Mouse (Mus musculus) embryonic facial prominence, embryonic 10.5 days (tissue): Measurements from ENCODE around the gene Jph4. TPM values are rescaled to one million over a fixed set of nuclear protein-coding genes. Genes with fewer than 3 reads are reported as not detected.
A peak's percentile ranks its signal among the peaks of the same experiment; 100 is the strongest.

Experiments
- DNase-seq: peaks from one replicate; pipeline ENCODE4 v3.0.0-alpha.2; 2017; ENCODE audit warnings: low spot score
- H3K27ac ChIP-seq: fragments of 300-500 bp; sonication (generic); replicated peaks from 2 replicates; pipeline ENCODE4 v1.5.1; 2016; ENCODE audit warnings: mild to moderate bottlenecking
- H3K27me3 ChIP-seq: fragments of 300-500 bp; sonication (generic); replicated peaks from 2 replicates; pipeline ENCODE4 v1.6.1; 2016; ENCODE audit warnings: low read depth, mild to moderate bottlenecking; ENCODE audit not compliant: poor library complexity, severe bottlenecking
- H3K36me3 ChIP-seq: fragments of 300-500 bp; sonication (generic); replicated peaks from 2 replicates; pipeline ENCODE4 v1.6.1; 2016; ENCODE audit warnings: mild to moderate bottlenecking, moderate library complexity
- H3K4me1 ChIP-seq: fragments of 300-500 bp; sonication (generic); 2 replicates; pipeline ENCODE4 v1.6.1; 2016
- H3K4me3 ChIP-seq: fragments of 300-500 bp; sonication (generic); 2 replicates; pipeline ENCODE4 v1.5.1; 2016; ENCODE audit warnings: mild to moderate bottlenecking, moderate library complexity
- H3K9me3 ChIP-seq: fragments of 300-500 bp; sonication (generic); 2 replicates; pipeline ENCODE4 v1.6.1; 2016; ENCODE audit warnings: mild to moderate bottlenecking
- WGBS: fragments of 180-500 bp; shearing (Covaris S2); methylation state at CpG from one replicate; pipeline ENCODE4 v1.1.7; 2016; 5-methylcytosine and 5-hydroxymethylcytosine counted together
- polyA plus RNA-seq: library from polyadenylated mRNA; unstranded; fragments of >200 nt; fragmentation: Nextera tagmentation; extraction: Ambion mirVana; gene quantifications from 2 replicates; pipeline ENCODE4 v1.2.1, GENCODE M21; 2016

Jph4 gene
- 0.45 and 0.81 TPM in 2 replicates for polyA plus RNA-seq

GRCm38 (mm10) chr14:55116425-55117200 is at the start of gene Jph4:
TSS of gene Jph4 (minus strand) at chr14:55116935.
- DNase-seq, result no peak
- 4% methylated on average over 21 of the region's 21 CpGs for WGBS
- peaks cover 80% of the 10 kb centered on the region for H3K27me3 ChIP-seq

GRCm38 (mm10) chr14:55164172-55164806 is 47.6 kb upstream of the Jph4 start:
- whole genome bisulfite sequencing, result 63% methylated on average over 5 of the region's 5 CpGs
- Histone ChIP-seq H3K9me3 (no peaks in the 10 kb centered on the region), H3K36me3 (no peaks in the 10 kb centered on the region), H3K27me3 (peaks cover 20% of the 10 kb centered on the region), H3K27ac (no peak overlapping the region), H3K4me1 (peaks cover 16% of the 10 kb centered on the region), H3K4me3 (no peak overlapping the region)
- no peak for DNase-seq

More at GRCm38 (mm10) chr14:55116425-55117200, at the start of gene Jph4:
- H3K9me3 ChIP-seq, result no peaks in the 10 kb centered on the region
- no peak within 1 kb of the TSS for H3K27ac ChIP-seq
- peak within 1 kb of the TSS; percentile 71 for H3K4me3 ChIP-seq
- H3K36me3 ChIP-seq, result no peaks in the 10 kb centered on the region
- peaks cover 37% of the 10 kb centered on the region for H3K4me1 ChIP-seq

- no peak for DNase-seq
- Histone ChIP-seq H3K27ac (no peak overlapping the region), H3K4me1 (peaks cover 11% of the 10 kb centered on the region), H3K9me3 (no peaks in the 10 kb centered on the region), H3K27me3 (no peaks in the 10 kb centered on the region), H3K4me3 (no peak overlapping the region), H3K36me3 (no peaks in the 10 kb centered on the region)
- WGBS, result 77% methylated on average over 4 of the region's 4 CpGs
Observed at GRCm38 (mm10) chr14:55162168-55162567, 45.4 kb upstream of the Jph4 start.

- H3K9me3 ChIP-seq, result no peaks in the 10 kb centered on the region
- 35% methylated on average over 14 of the region's 14 CpGs for WGBS
- H3K36me3 ChIP-seq, result no peaks in the 10 kb centered on the region
- H3K4me3 ChIP-seq, result peak overlapping the region; percentile 27
- H3K27me3 ChIP-seq, result no peaks in the 10 kb centered on the region
- peaks cover 11% of the 10 kb centered on the region for H3K4me1 ChIP-seq
- DNase-seq, result peak; percentile 78
- peak overlapping the region; percentile 1; the same call in 1 of the 2 replicates for H3K27ac ChIP-seq
Observed at GRCm38 (mm10) chr14:55161098-55161634, 44.4 kb upstream of the Jph4 start.

- Histone ChIP-seq H3K4me3 (0 out of 2 replicates have a peak overlapping the region, but pooled peaks have one; percentile 27), H3K36me3 (no peaks in the 10 kb centered on the region), H3K27ac (no peak overlapping the region), H3K4me1 (peaks cover 11% of the 10 kb centered on the region), H3K27me3 (no peaks in the 10 kb centered on the region), H3K9me3 (no peaks in the 10 kb centered on the region)
- no peak for DNase-seq
- WGBS, result 77% methylated on average over 10 of the region's 10 CpGs
Observed at GRCm38 (mm10) chr14:55160251-55161071, 43.7 kb upstream of the Jph4 start.

GRCm38 (mm10) chr14:55157322-55158065 is 40.8 kb upstream of the Jph4 start:
- H3K27ac ChIP-seq, result no peak overlapping the region
- no peak overlapping the region for H3K4me3 ChIP-seq
- no peaks in the 10 kb centered on the region for H3K36me3 ChIP-seq
- no peak for DNase-seq
- no peaks in the 10 kb centered on the region for H3K9me3 ChIP-seq
- no peaks in the 10 kb centered on the region for H3K27me3 ChIP-seq
- peaks cover 10% of the 10 kb centered on the region for H3K4me1 ChIP-seq
- WGBS, result 79% methylated on average over 12 of the region's 12 CpGs

- Histone ChIP-seq H3K4me1 (peaks cover 5% of the 10 kb centered on the region; the same call in 1 of the 2 replicates), H3K27ac (no peak overlapping the region; the same call in 1 of the 2 replicates), H3K4me3 (no peak overlapping the region), H3K9me3 (no peaks in the 10 kb centered on the region), H3K27me3 (no peaks in the 10 kb centered on the region), H3K36me3 (no peaks in the 10 kb centered on the region)
- DNase-seq, result no peak
- WGBS, result 93% methylated on average over 16 of the region's 16 CpGs
Observed at GRCm38 (mm10) chr14:55152951-55153481, 36.3 kb upstream of the Jph4 start.

GRCm38 (mm10) chr14:55152174-55152573 is 35.4 kb upstream of the Jph4 start:
- no peak overlapping the region for H3K27ac ChIP-seq
- H3K36me3 ChIP-seq, result no peaks in the 10 kb centered on the region
- peaks cover 5% of the 10 kb centered on the region; the same call in 1 of the 2 replicates for H3K4me1 ChIP-seq
- no peaks in the 10 kb centered on the region for H3K27me3 ChIP-seq
- no peaks in the 10 kb centered on the region for H3K9me3 ChIP-seq
- no peak overlapping the region for H3K4me3 ChIP-seq
- WGBS, result 89% methylated on average over 4 of the region's 4 CpGs
- no peak for DNase-seq

- H3K36me3 ChIP-seq, result no peaks in the 10 kb centered on the region
- no peaks in the 10 kb centered on the region for H3K9me3 ChIP-seq
- H3K4me3 ChIP-seq, result no peak overlapping the region
- WGBS, result 91% methylated on average over 5 of the region's 5 CpGs
- H3K27ac ChIP-seq, result no peak overlapping the region
- DNase-seq, result no peak
- H3K27me3 ChIP-seq, result no peaks in the 10 kb centered on the region
- H3K4me1 ChIP-seq, result peaks cover 5% of the 10 kb centered on the region; the same call in 1 of the 2 replicates
Observed at GRCm38 (mm10) chr14:55150985-55151384, 34.2 kb upstream of the Jph4 start.

- peaks cover 3% of the 10 kb centered on the region; the same call in 1 of the 2 replicates for H3K4me1 ChIP-seq
- no peaks in the 10 kb centered on the region for H3K36me3 ChIP-seq
- 77% methylated on average over 5 of the region's 5 CpGs for WGBS
- no peaks in the 10 kb centered on the region for H3K9me3 ChIP-seq
- no peak for DNase-seq
- no peak overlapping the region for H3K4me3 ChIP-seq
- H3K27ac ChIP-seq, result no peak overlapping the region
- no peaks in the 10 kb centered on the region for H3K27me3 ChIP-seq
Observed at GRCm38 (mm10) chr14:55149041-55149440, 32.3 kb upstream of the Jph4 start.

- H3K27me3 ChIP-seq, result no peaks in the 10 kb centered on the region
- no peaks in the 10 kb centered on the region for H3K36me3 ChIP-seq
- H3K4me3 ChIP-seq, result no peak overlapping the region
- peak; percentile 70 for DNase-seq
- WGBS, result 30% methylated on average over 5 of the region's 5 CpGs
- no peak overlapping the region for H3K27ac ChIP-seq
- no peaks in the 10 kb centered on the region for H3K4me1 ChIP-seq
- H3K9me3 ChIP-seq, result no peaks in the 10 kb centered on the region
Observed at GRCm38 (mm10) chr14:55148363-55148915, 31.7 kb upstream of the Jph4 start.
